Mouse (Mus musculus): ENCODE results near the gene Cers6. TPM values are rescaled to one million over a fixed set of nuclear protein-coding genes. Genes with fewer than 3 reads are reported as not detected.

Cers6 gene
- polyA plus RNA-seq, 1 experiment from 2014 or later = 82.3 TPM

DNA sequence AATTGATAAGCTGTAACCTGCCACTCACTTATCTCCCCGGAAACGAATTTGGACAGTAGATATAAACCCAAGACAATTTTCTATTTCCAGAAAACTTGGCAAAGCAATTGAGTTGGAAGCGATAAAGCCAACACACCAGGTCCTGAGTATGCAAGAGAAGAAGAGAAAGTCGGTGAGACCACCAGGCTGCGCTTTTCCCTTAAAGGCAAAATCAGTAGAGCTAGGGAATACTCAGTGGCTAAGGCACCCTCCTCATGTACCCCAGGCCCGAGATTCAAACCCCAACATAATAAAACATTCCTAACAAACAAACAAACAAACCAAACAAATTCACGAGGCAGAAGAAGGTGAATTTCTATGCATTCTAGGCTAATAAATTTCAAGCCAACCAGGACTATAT, 295.0 kb downstream of the Cers6 start:
- H3K9ac ChIP-seq (replicated peaks; ENCODE audit: low read depth, low read length) = no peak overlapping the region
- ATAC-seq (ENCODE audit: low read depth) = no peak
- no peaks in the 10 kb centered on the region for H3K36me3 ChIP-seq (ENCODE audit: control insufficient read depth, insufficient read depth, low read length)
- no peaks in the 10 kb centered on the region for H3K4me1 ChIP-seq (ENCODE audit: control insufficient read depth, insufficient read depth, low read length)
- no peaks in the 10 kb centered on the region for H3K27me3 ChIP-seq (ENCODE audit: control insufficient read depth, insufficient read depth, low read length)
- no peak overlapping the region for H3K4me2 ChIP-seq (ENCODE audit: low read depth, low read length)
- H3K9me3 ChIP-seq (ENCODE audit: control insufficient read depth, low read length) = no peaks in the 10 kb centered on the region
- H3K4me3 ChIP-seq (ENCODE audit: low read depth, low read length) = no peak overlapping the region
- 69% methylated on average over 7 of the region's 7 CpGs for WGBS
- H3K27ac ChIP-seq (ENCODE audit: low read depth, low read length) = no peak overlapping the region

DNA sequence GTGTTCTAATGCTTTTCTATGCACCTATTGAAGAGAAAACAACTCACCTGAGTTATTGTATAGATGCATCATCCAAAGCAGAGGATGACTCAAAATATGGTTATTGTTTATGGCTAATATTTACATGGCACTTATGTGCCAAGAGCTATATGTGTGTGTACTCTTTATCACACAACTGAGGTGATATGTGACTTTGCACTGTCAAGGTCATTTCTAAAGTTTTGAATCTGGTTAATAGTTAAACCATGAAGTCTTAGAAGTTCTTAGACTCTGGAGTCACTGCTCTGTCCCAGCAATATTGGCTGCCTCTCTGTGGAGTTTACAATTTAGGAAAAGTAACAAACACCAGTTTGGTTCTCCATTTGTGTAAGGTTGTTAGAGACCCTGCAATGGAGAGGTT, 297.7 kb downstream of the Cers6 start:
- no peak for ATAC-seq (ENCODE audit: low read depth)
- H3K27ac ChIP-seq (ENCODE audit: low read depth, low read length) = no peak overlapping the region

More for the DNA sequence above, 297.7 kb downstream of the Cers6 start:
- Histone ChIP-seq H3K4me3 (ENCODE audit: low read depth, low read length) (no peak overlapping the region), H3K9me3 (ENCODE audit: control insufficient read depth, low read length) (no peaks in the 10 kb centered on the region), H3K9ac (replicated peaks; ENCODE audit: low read depth, low read length) (no peak overlapping the region), H3K27me3 (ENCODE audit: control insufficient read depth, insufficient read depth, low read length) (no peaks in the 10 kb centered on the region), H3K36me3 (ENCODE audit: control insufficient read depth, insufficient read depth, low read length) (no peaks in the 10 kb centered on the region), H3K4me2 (ENCODE audit: low read depth, low read length) (no peak overlapping the region), H3K4me1 (ENCODE audit: control insufficient read depth, insufficient read depth, low read length) (no peaks in the 10 kb centered on the region)

Other genes with a start within 250 kb of the Cers6 start
- not detected in 2 replicates for gene 4932414N04Rik, start 205.0 kb upstream of the Cers6 start, polyA plus RNA-seq (2014; fragmentation: Nextera tagmentation; extraction: Ambion mirVana)